Mouse (Mus musculus): ENCODE measurements around the gene Rpl32. TPM values are rescaled to one million over a fixed set of nuclear protein-coding genes. Genes with fewer than 3 reads are reported as not detected.

Gene Rpl32
- polyA plus RNA-seq, 1 experiment from 2014 or later = 1,744 TPM

Other genes starting within 250 kb of the Rpl32 start
- gene Mkrn2os, start 216.2 kb downstream of the Rpl32 start, polyA plus RNA-seq (2016; fragmentation: Nextera tagmentation; extraction: Ambion mirVana) = 0.13 and 0.16 TPM in 2 replicates
- gene Mkrn2, start 206.8 kb downstream of the Rpl32 start, polyA plus RNA-seq (2016; fragmentation: Nextera tagmentation; extraction: Ambion mirVana) = 25.0 and 28.5 TPM in 2 replicates
- 116 and 135 TPM in 2 replicates for gene Raf1, start 132.1 kb downstream of the Rpl32 start, polyA plus RNA-seq (2016; fragmentation: Nextera tagmentation; extraction: Ambion mirVana)
- 2.2 and 3.2 TPM in 2 replicates for gene Tmem40, start 46.3 kb downstream of the Rpl32 start, polyA plus RNA-seq (2016; fragmentation: Nextera tagmentation; extraction: Ambion mirVana)
- gene Cand2, start 34.2 kb downstream of the Rpl32 start, polyA plus RNA-seq (2016; fragmentation: Nextera tagmentation; extraction: Ambion mirVana) = 51.1 and 53.9 TPM in 2 replicates
- 1.6 and 2.3 TPM in 2 replicates for gene Efcab12, start 29.7 kb upstream of the Rpl32 start, polyA plus RNA-seq (2016; fragmentation: Nextera tagmentation; extraction: Ambion mirVana)
- gene Mbd4, start 44.6 kb upstream of the Rpl32 start, polyA plus RNA-seq (2016; fragmentation: Nextera tagmentation; extraction: Ambion mirVana) = 24.6 and 31.7 TPM in 2 replicates
- gene Ift122, start 44.7 kb upstream of the Rpl32 start, polyA plus RNA-seq (2016; fragmentation: Nextera tagmentation; extraction: Ambion mirVana) = 28.8 and 30.6 TPM in 2 replicates
- 0.20 and 0.37 TPM in 2 replicates for gene Rho, start 123.0 kb upstream of the Rpl32 start, polyA plus RNA-seq (2016; fragmentation: Nextera tagmentation; extraction: Ambion mirVana)
- not detected in 2 replicates for gene H1foo, start 136.2 kb upstream of the Rpl32 start, polyA plus RNA-seq (2016; fragmentation: Nextera tagmentation; extraction: Ambion mirVana)
- gene Plxnd1, start 186.3 kb upstream of the Rpl32 start, polyA plus RNA-seq (2016; fragmentation: Nextera tagmentation; extraction: Ambion mirVana) = 24.6 and 28.5 TPM in 2 replicates